Mouse (Mus musculus): ENCODE results near the gene Adgrd1. TPM values are rescaled to one million over a fixed set of nuclear protein-coding genes. Genes with fewer than 3 reads are reported as not detected.

The Adgrd1 gene
- polyA plus RNA-seq (2015; fragmentation: Nextera tagmentation; extraction: Ambion mirVana), result 0.09 and 0.20 TPM in 2 replicates

- Histone ChIP-seq H3K36me3 (no peaks in the 10 kb centered on the region), H3K9ac (replicated peaks) (no peak within 1 kb of the TSS), H3K4me3 (no peak within 1 kb of the TSS), H3K4me2 (replicated peaks) (no peak within 1 kb of the TSS), H3K27me3 (no peaks in the 10 kb centered on the region), H3K27ac (replicated peaks) (no peak within 1 kb of the TSS), H3K9me3 (no peaks in the 10 kb centered on the region), H3K4me1 (peaks cover 8% of the 10 kb centered on the region)
- 66% methylated on average over 6 of the region's 6 CpGs for WGBS
- no peak for ATAC-seq (replicated peaks)
These were observed at the start of gene Adgrd1 for GRCm38 (mm10) chr5:129096511-129096910. TSS of gene Adgrd1 (plus strand) at chr5:129096750.

- 45% methylated on average over 9 of the region's 9 CpGs for WGBS
- ATAC-seq (replicated peaks), result peak; percentile 64; the same call in 1 of the 2 replicates
- Histone ChIP-seq H3K4me3 (no peak overlapping the region), H3K36me3 (no peaks in the 10 kb centered on the region), H3K27ac (replicated peaks) (peak overlapping the region; percentile 83), H3K9me3 (no peaks in the 10 kb centered on the region), H3K27me3 (no peaks in the 10 kb centered on the region), H3K4me1 (peaks cover 46% of the 10 kb centered on the region), H3K9ac (replicated peaks) (no peak overlapping the region), H3K4me2 (replicated peaks) (no peak overlapping the region)
These were observed 47.2 kb upstream of the Adgrd1 start for GRCm38 (mm10) chr5:129049372-129049771.

GRCm38 (mm10) chr5:129051910-129052309, 44.6 kb upstream of the Adgrd1 start:
- H3K27ac ChIP-seq (replicated peaks), result no peak overlapping the region
- no peaks in the 10 kb centered on the region for H3K9me3 ChIP-seq
- H3K27me3 ChIP-seq, result no peaks in the 10 kb centered on the region
- peaks cover 27% of the 10 kb centered on the region for H3K4me1 ChIP-seq
- no peak overlapping the region for H3K4me3 ChIP-seq
- no peak overlapping the region for H3K4me2 ChIP-seq (replicated peaks)
- no peak for ATAC-seq (replicated peaks)
- H3K9ac ChIP-seq (replicated peaks), result no peak overlapping the region
- 89% methylated on average over 3 of the region's 3 CpGs for WGBS
- no peaks in the 10 kb centered on the region for H3K36me3 ChIP-seq

- Histone ChIP-seq H3K27me3 (no peaks in the 10 kb centered on the region), H3K4me1 (peaks cover 27% of the 10 kb centered on the region), H3K9me3 (no peaks in the 10 kb centered on the region), H3K9ac (replicated peaks) (peak overlapping the region; percentile 22), H3K36me3 (no peaks in the 10 kb centered on the region), H3K27ac (replicated peaks) (peak overlapping the region; percentile 85), H3K4me3 (0 out of 2 replicates have a peak overlapping the region, but pooled peaks have one; percentile 1), H3K4me2 (replicated peaks) (peak overlapping the region; percentile 22)
- under 1% methylated on average over 20 of the region's 20 CpGs for WGBS
- ATAC-seq (replicated peaks), result peak; percentile 83
These were observed 43.8 kb upstream of the Adgrd1 start for GRCm38 (mm10) chr5:129052636-129053355.

- no peak overlapping the region for H3K27ac ChIP-seq (replicated peaks)
- H3K36me3 ChIP-seq, result no peaks in the 10 kb centered on the region
- H3K4me3 ChIP-seq, result no peak overlapping the region
- peaks cover 12% of the 10 kb centered on the region for H3K4me1 ChIP-seq
- no peaks in the 10 kb centered on the region for H3K9me3 ChIP-seq
- H3K9ac ChIP-seq (replicated peaks), result no peak overlapping the region
- whole genome bisulfite sequencing, result 89% methylated on average over 9 of the region's 9 CpGs
- H3K4me2 ChIP-seq (replicated peaks), result no peak overlapping the region
- no peaks in the 10 kb centered on the region for H3K27me3 ChIP-seq
- ATAC-seq (replicated peaks), result no peak
These were observed 41.8 kb upstream of the Adgrd1 start for GRCm38 (mm10) chr5:129054675-129055284.

- no peak for ATAC-seq (replicated peaks)
- Histone ChIP-seq H3K4me2 (replicated peaks) (no peak overlapping the region), H3K9ac (replicated peaks) (no peak overlapping the region), H3K27ac (replicated peaks) (no peak overlapping the region), H3K27me3 (0 out of 2 replicates have a peak, but pooled peaks cover 6% of the 10 kb centered on the region), H3K9me3 (no peaks in the 10 kb centered on the region), H3K4me1 (peaks cover 17% of the 10 kb centered on the region), H3K36me3 (no peaks in the 10 kb centered on the region), H3K4me3 (no peak overlapping the region)
- 93% methylated on average over 3 of the region's 3 CpGs for WGBS
These were observed 37.4 kb upstream of the Adgrd1 start for GRCm38 (mm10) chr5:129059116-129059515.

- 23% methylated on average over 13 of the region's 13 CpGs for WGBS
- Histone ChIP-seq H3K4me3 (no peak overlapping the region), H3K27ac (replicated peaks) (no peak overlapping the region), H3K9me3 (no peaks in the 10 kb centered on the region), H3K9ac (replicated peaks) (no peak overlapping the region), H3K4me2 (replicated peaks) (no peak overlapping the region), H3K36me3 (no peaks in the 10 kb centered on the region), H3K4me1 (peaks cover 17% of the 10 kb centered on the region), H3K27me3 (0 out of 2 replicates have a peak, but pooled peaks cover 6% of the 10 kb centered on the region)
- ATAC-seq (replicated peaks), result peak; percentile 68; the same call in 1 of the 2 replicates
These were observed 35.0 kb upstream of the Adgrd1 start for GRCm38 (mm10) chr5:129061579-129061978.

GRCm38 (mm10) chr5:129063037-129063791, 33.3 kb upstream of the Adgrd1 start:
- Histone ChIP-seq H3K4me1 (peaks cover 17% of the 10 kb centered on the region), H3K9ac (replicated peaks) (peak overlapping the region; percentile 36), H3K27me3 (0 out of 2 replicates have a peak, but pooled peaks cover 6% of the 10 kb centered on the region), H3K9me3 (no peaks in the 10 kb centered on the region), H3K4me2 (replicated peaks) (peak overlapping the region; percentile 56), H3K4me3 (peak overlapping the region; percentile 36), H3K36me3 (no peaks in the 10 kb centered on the region), H3K27ac (replicated peaks) (no peak overlapping the region)
- WGBS, result 8% methylated on average over 21 of the region's 21 CpGs
- peak; percentile 60 for ATAC-seq (replicated peaks)

GRCm38 (mm10) chr5:129063792-129064087, 32.8 kb upstream of the Adgrd1 start:
- ATAC-seq (replicated peaks), result no peak
- Histone ChIP-seq H3K4me1 (peaks cover 17% of the 10 kb centered on the region), H3K27me3 (0 out of 2 replicates have a peak, but pooled peaks cover 6% of the 10 kb centered on the region), H3K36me3 (no peaks in the 10 kb centered on the region), H3K9ac (replicated peaks) (no peak overlapping the region), H3K4me3 (peak overlapping the region; percentile 36; the same call in 1 of the 2 replicates), H3K4me2 (replicated peaks) (peak overlapping the region; percentile 56), H3K9me3 (no peaks in the 10 kb centered on the region), H3K27ac (replicated peaks) (no peak overlapping the region)
- WGBS, result 55% methylated on average over 8 of the region's 8 CpGs

- no peak overlapping the region for H3K9ac ChIP-seq (replicated peaks)
- H3K4me3 ChIP-seq, result no peak overlapping the region
- no peaks in the 10 kb centered on the region for H3K36me3 ChIP-seq
- no peaks in the 10 kb centered on the region for H3K9me3 ChIP-seq
- no peak overlapping the region for H3K4me2 ChIP-seq (replicated peaks)
- no peak for ATAC-seq (replicated peaks)
- peaks cover 17% of the 10 kb centered on the region for H3K4me1 ChIP-seq
- 0 out of 2 replicates have a peak, but pooled peaks cover 6% of the 10 kb centered on the region for H3K27me3 ChIP-seq
- 69% methylated on average over 11 of the region's 11 CpGs for WGBS
- H3K27ac ChIP-seq (replicated peaks), result no peak overlapping the region
These were observed 32.4 kb upstream of the Adgrd1 start for GRCm38 (mm10) chr5:129064186-129064585.

GRCm38 (mm10) chr5:129065301-129065700, 31.2 kb upstream of the Adgrd1 start:
- 0 out of 2 replicates have a peak, but pooled peaks cover 6% of the 10 kb centered on the region for H3K27me3 ChIP-seq
- H3K4me2 ChIP-seq (replicated peaks), result no peak overlapping the region
- ATAC-seq (replicated peaks), result no peak
- H3K9ac ChIP-seq (replicated peaks), result no peak overlapping the region
- WGBS, result 82% methylated on average over 12 of the region's 12 CpGs
- no peak overlapping the region for H3K4me3 ChIP-seq
- H3K9me3 ChIP-seq, result no peaks in the 10 kb centered on the region
- no peaks in the 10 kb centered on the region for H3K36me3 ChIP-seq
- no peak overlapping the region for H3K27ac ChIP-seq (replicated peaks)
- H3K4me1 ChIP-seq, result peaks cover 17% of the 10 kb centered on the region

GRCm38 (mm10) chr5:129065946-129066345, 30.6 kb upstream of the Adgrd1 start:
- ATAC-seq (replicated peaks), result no peak
- no peaks in the 10 kb centered on the region for H3K9me3 ChIP-seq
- H3K9ac ChIP-seq (replicated peaks), result no peak overlapping the region
- no peak overlapping the region for H3K4me3 ChIP-seq
- H3K27ac ChIP-seq (replicated peaks), result no peak overlapping the region
- no peaks in the 10 kb centered on the region for H3K36me3 ChIP-seq
- 87% methylated on average over 9 of the region's 9 CpGs for WGBS
- no peak overlapping the region for H3K4me2 ChIP-seq (replicated peaks)
- H3K27me3 ChIP-seq, result 0 out of 2 replicates have a peak, but pooled peaks cover 5% of the 10 kb centered on the region
- H3K4me1 ChIP-seq, result peaks cover 20% of the 10 kb centered on the region
